ENCODE assay signal across 8 mouse cellular contexts in the genomic region with DNA sequence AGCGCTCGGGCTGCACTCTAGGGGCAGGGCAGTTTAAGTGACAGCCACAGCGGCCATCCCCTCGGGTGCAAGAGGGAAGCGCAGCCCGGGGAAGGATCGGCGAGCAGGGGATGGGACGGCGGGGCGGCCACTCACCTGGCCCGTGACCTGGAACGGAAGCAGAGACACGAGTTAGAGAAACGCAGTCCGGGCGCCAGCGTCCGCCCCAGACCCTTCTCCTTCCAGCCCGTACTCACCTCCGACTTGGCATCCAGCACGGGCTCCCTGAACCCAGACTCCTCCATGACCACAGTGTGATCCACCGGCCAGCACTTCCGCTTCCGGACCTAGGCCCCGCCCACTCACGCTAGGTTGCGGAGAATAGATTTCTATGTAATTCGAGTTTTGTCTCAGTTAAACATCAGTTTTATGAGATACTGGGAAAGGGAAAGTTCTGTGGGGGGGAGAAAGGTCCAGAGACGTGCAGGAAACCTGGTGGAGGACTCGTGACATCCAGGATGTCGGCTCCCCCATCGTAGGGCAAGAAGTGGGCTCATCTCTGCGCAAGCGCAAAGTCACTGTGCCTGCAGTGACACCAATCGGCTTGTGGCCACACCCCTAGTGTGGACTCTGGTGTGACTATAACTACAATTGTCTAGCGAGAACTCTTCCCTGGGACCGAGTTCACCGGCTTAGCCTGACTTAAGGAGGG. TPM values are rescaled to one million over a fixed set of nuclear protein-coding genes. Genes with fewer than 3 reads are reported as not detected.
A peak's percentile ranks its signal among the peaks of the same experiment; 100 is the strongest.
DNase-seq lines count a peak whose midpoint lies in the region; ATAC-seq and TF ChIP-seq lines count a peak whose summit lies in the region.

TSS of gene Commd6 (minus strand) at position 534 of the 691 bp plus-strand sequence.

- peaks cover 6% of the 10 kb centered on the region for H3K36me3 ChIP-seq in E14TG2a.4 (ENCODE audit: insufficient read depth, low read length)
- peaks cover 5% of the 10 kb centered on the region for H3K36me3 ChIP-seq in forebrain, embryonic 13.5 days (ENCODE audit: poor library complexity, severe bottlenecking)
- no peaks in the 10 kb centered on the region; the same call in 1 of the 2 replicates for H3K36me3 ChIP-seq in liver, postnatal 0 days (replicated peaks; ENCODE audit: insufficient read depth, low read length)
- H3K36me3 ChIP-seq in neural tube, embryonic 14.5 days (ENCODE audit: control insufficient read depth, insufficient read depth, low read length) = no peaks in the 10 kb centered on the region

- no peaks in the 10 kb centered on the region for H3K27me3 ChIP-seq in E14TG2a.4 (ENCODE audit: insufficient read depth, low read length)
- H3K27me3 ChIP-seq in forebrain, embryonic 13.5 days = no peaks in the 10 kb centered on the region
- H3K27me3 ChIP-seq in liver, postnatal 0 days (ENCODE audit: insufficient read depth, low read length) = no peaks in the 10 kb centered on the region
- H3K27me3 ChIP-seq in neural tube, embryonic 14.5 days (ENCODE audit: control insufficient read depth, insufficient read depth, low read length) = no peaks in the 10 kb centered on the region

- DNase-seq in c-Kit-positive CD71-positive TER-119-positive erythroid progenitor cells, embryonic 14.5 days (ENCODE audit: low spot score) = peak; percentile 87
- peak; percentile 95 for DNase-seq in heart, postnatal 10 days
- DNase-seq in large intestine, adult 2 months (ENCODE audit: low read depth, low spot score) = peak; percentile 86
- peak; percentile 90 for DNase-seq in liver, postnatal 0 days
- peak; percentile 92 for DNase-seq in testis, postnatal 10 days (ENCODE audit: low spot score)

- no peaks in the 10 kb centered on the region for H3K9me3 ChIP-seq in E14TG2a.4 (ENCODE audit: low read length)
- no peaks in the 10 kb centered on the region for H3K9me3 ChIP-seq in forebrain, embryonic 13.5 days (replicated peaks)
- H3K9me3 ChIP-seq in liver, postnatal 0 days (ENCODE audit: low read length) = no peaks in the 10 kb centered on the region
- no peaks in the 10 kb centered on the region for H3K9me3 ChIP-seq in neural tube, embryonic 14.5 days (ENCODE audit: control insufficient read depth, low read length)

- H3K4me1 ChIP-seq in E14TG2a.4 (replicated peaks; ENCODE audit: low read depth, low read length) = peaks cover 16% of the 10 kb centered on the region
- H3K4me1 ChIP-seq in forebrain, embryonic 13.5 days = peaks cover 9% of the 10 kb centered on the region
- no peaks in the 10 kb centered on the region; the same call in 1 of the 2 replicates for H3K4me1 ChIP-seq in liver, postnatal 0 days (ENCODE audit: insufficient read depth)
- peaks cover 8% of the 10 kb centered on the region; the same call in 1 of the 2 replicates for H3K4me1 ChIP-seq in neural tube, embryonic 14.5 days (ENCODE audit: control insufficient read depth, insufficient read depth, low read length)

- intact Hi-C loops in heart, postnatal 10 days (cut with DNase I) = no loop called here

- peak within 1 kb of the TSS; percentile 95 for H3K4me3 ChIP-seq in E14TG2a.4 (replicated peaks; ENCODE audit: low read length)
- H3K4me3 ChIP-seq in forebrain, embryonic 13.5 days = peak within 1 kb of the TSS; percentile 75
- H3K4me3 ChIP-seq in liver, postnatal 0 days (ENCODE audit: low read depth, low read length) = peak within 1 kb of the TSS; percentile 65
- peak within 1 kb of the TSS; percentile 76 for H3K4me3 ChIP-seq in neural tube, embryonic 14.5 days (ENCODE audit: low read depth, low read length)

- H3K27ac ChIP-seq in forebrain, embryonic 13.5 days = peak within 1 kb of the TSS; percentile 72
- H3K27ac ChIP-seq in liver, postnatal 0 days (ENCODE audit: low read depth) = peak within 1 kb of the TSS; percentile 63
- peak within 1 kb of the TSS; percentile 87 for H3K27ac ChIP-seq in neural tube, embryonic 14.5 days (ENCODE audit: low read depth, low read length)

- H3K4me2 ChIP-seq in forebrain, embryonic 13.5 days = peak within 1 kb of the TSS; percentile 79
- H3K4me2 ChIP-seq in liver, postnatal 0 days (ENCODE audit: low read depth, low read length) = peak within 1 kb of the TSS; percentile 87
- peak within 1 kb of the TSS; percentile 84 for H3K4me2 ChIP-seq in neural tube, embryonic 14.5 days (ENCODE audit: low read depth, low read length)

- peak; percentile 98 for ATAC-seq in forebrain, embryonic 13.5 days
- ATAC-seq in liver, postnatal 0 days = peak; percentile 97
- peak; percentile 99 for ATAC-seq in neural tube, embryonic 14.5 days (ENCODE audit: low read depth)

- WGBS in forebrain, embryonic 13.5 days = under 1% methylated on average over 39 of the region's 39 CpGs
- WGBS in large intestine, adult 2 months = under 1% methylated on average over 39 of the region's 39 CpGs
- WGBS in liver, postnatal 0 days (ENCODE audit: insufficient replicate concordance) = under 1% methylated on average over 39 of the region's 39 CpGs
- WGBS in neural tube, embryonic 14.5 days = 0% methylated on average over 39 of the region's 39 CpGs

- no peak for TF ChIP-seq CTCF in E14TG2a.4 (conservative IDR thresholded peaks at IDR 0.05; ENCODE audit: low read length)
- TF ChIP-seq CTCF in liver, postnatal 0 days (IDR thresholded peaks at IDR 0.05; ENCODE audit: low read depth) = peak; percentile 12; the same call in 1 of the 2 replicates

- TF ChIP-seq EP300 in liver, postnatal 0 days (IDR thresholded peaks at IDR 0.05; ENCODE audit: low read depth) = no peak

- H3K9ac ChIP-seq in forebrain, embryonic 13.5 days = peak within 1 kb of the TSS; percentile 84
- peak within 1 kb of the TSS; percentile 64 for H3K9ac ChIP-seq in liver, postnatal 0 days (replicated peaks)
- peak within 1 kb of the TSS; percentile 72 for H3K9ac ChIP-seq in neural tube, embryonic 14.5 days (replicated peaks; ENCODE audit: low read depth, low read length)

RNA-seq across cellular contexts. Expression of gene Commd6, which starts in this region (rescaled TPM):
- polyA plus RNA-seq in forebrain, embryonic 13.5 days (2015; fragmentation: Nextera tagmentation; extraction: Ambion mirVana) = 112 and 114 TPM in 2 replicates
- total RNA-seq in heart, postnatal 10 days (2021) = 10 to 100 TPM; 32.4 to 35.6 TPM
- 21.7 and 24.2 TPM in 2 replicates for polyA plus RNA-seq in large intestine, adult 2 months (2012; rRNA removed)
- 48.0 and 53.8 TPM in 2 replicates for polyA plus RNA-seq in liver, postnatal 0 days (2015; fragmentation: Nextera tagmentation; extraction: Ambion mirVana)
- polyA plus RNA-seq in neural tube, embryonic 14.5 days (2014; fragmentation: Nextera tagmentation; extraction: Ambion mirVana) = 90.2 and 102 TPM in 2 replicates

Comparison
In these comparisons a context has a peak if more than half of its experiments do, and no peak if none do; other contexts are left out.
1. Peak in every context shown above with its lines: DNase-seq, ATAC-seq, H3K4me3 ChIP-seq and H3K27ac ChIP-seq.